Mouse (Mus musculus): ENCODE measurements around the gene Cby3.
A peak's percentile ranks its signal among the peaks of the same experiment; 100 is the strongest.
"Not testable (repeated sequence)": the region's sequence is repeated elsewhere in the genome, so short reads cannot be mapped to it uniquely, and the experiment has no call there.

Gene Cby3

GRCm38 (mm10) chr11:50361282-50361681 lies 7.0 kb downstream of the Cby3 start:
- DNase-seq (ENCODE audit: inconsistent ontology term): not testable (repeated sequence)

GRCm38 (mm10) chr11:50364548-50364947 lies 10.3 kb downstream of the Cby3 start:
- peak; percentile 39 for DNase-seq (ENCODE audit: inconsistent ontology term)

GRCm38 (mm10) chr11:50365322-50365721 lies 11.1 kb downstream of the Cby3 start:
- no peak for DNase-seq (ENCODE audit: inconsistent ontology term)

GRCm38 (mm10) chr11:50367531-50367930 lies 13.3 kb downstream of the Cby3 start:
- DNase-seq (ENCODE audit: inconsistent ontology term): no peak

GRCm38 (mm10) chr11:50369360-50369911 lies 15.2 kb downstream of the Cby3 start:
- peak; percentile 77 for DNase-seq (ENCODE audit: inconsistent ontology term)

- no peak for DNase-seq (ENCODE audit: inconsistent ontology term)
Observed at GRCm38 (mm10) chr11:50370969-50371368, 16.7 kb downstream of the Cby3 start.

- DNase-seq (ENCODE audit: inconsistent ontology term): peak; percentile 48
Observed at GRCm38 (mm10) chr11:50371399-50371841, 17.2 kb downstream of the Cby3 start.

- no peak for DNase-seq (ENCODE audit: inconsistent ontology term)
Observed at GRCm38 (mm10) chr11:50371911-50372310, 17.6 kb downstream of the Cby3 start.

GRCm38 (mm10) chr11:50373086-50373485 lies 18.8 kb downstream of the Cby3 start:
- no peak for DNase-seq (ENCODE audit: inconsistent ontology term)

- no peak for DNase-seq (ENCODE audit: inconsistent ontology term)
Observed at GRCm38 (mm10) chr11:50373621-50374020, 19.4 kb downstream of the Cby3 start.

GRCm38 (mm10) chr11:50374286-50375015 lies 20.2 kb downstream of the Cby3 start:
- no peak for DNase-seq (ENCODE audit: inconsistent ontology term)

- no peak for DNase-seq (ENCODE audit: inconsistent ontology term)
Observed at GRCm38 (mm10) chr11:50375421-50375820, 21.2 kb downstream of the Cby3 start.

- DNase-seq (ENCODE audit: inconsistent ontology term): no peak
Observed at GRCm38 (mm10) chr11:50376156-50376790, 22.0 kb downstream of the Cby3 start.

GRCm38 (mm10) chr11:50376911-50377891 lies 22.9 kb downstream of the Cby3 start, which contains the start of gene Hnrnph1:
Gene Hnrnph1, plus strand, starts transcription at chr11:50376990.
- DNase-seq (ENCODE audit: inconsistent ontology term): peak; percentile 99

- DNase-seq (ENCODE audit: inconsistent ontology term): peak; percentile 91
Observed at GRCm38 (mm10) chr11:50377892-50378684, 23.8 kb downstream of the Cby3 start.

GRCm38 (mm10) chr11:50379023-50379752 lies 24.9 kb downstream of the Cby3 start:
- DNase-seq (ENCODE audit: inconsistent ontology term): no peak

- DNase-seq (ENCODE audit: inconsistent ontology term): no peak
Observed at GRCm38 (mm10) chr11:50381311-50381710, 27.0 kb downstream of the Cby3 start.

- DNase-seq (ENCODE audit: inconsistent ontology term): no peak
Observed at GRCm38 (mm10) chr11:50387167-50387679, 33.0 kb downstream of the Cby3 start.

- DNase-seq (ENCODE audit: inconsistent ontology term): no peak
Observed at GRCm38 (mm10) chr11:50387697-50388096, 33.4 kb downstream of the Cby3 start.
